Mouse (Mus musculus): ENCODE data around the gene Sf3b5. TPM values are rescaled to one million over a fixed set of nuclear protein-coding genes. Genes with fewer than 3 reads are reported as not detected.

Gene Sf3b5
- polyA plus RNA-seq, 2 experiments = 22.5 to 23.1 TPM

DNA sequence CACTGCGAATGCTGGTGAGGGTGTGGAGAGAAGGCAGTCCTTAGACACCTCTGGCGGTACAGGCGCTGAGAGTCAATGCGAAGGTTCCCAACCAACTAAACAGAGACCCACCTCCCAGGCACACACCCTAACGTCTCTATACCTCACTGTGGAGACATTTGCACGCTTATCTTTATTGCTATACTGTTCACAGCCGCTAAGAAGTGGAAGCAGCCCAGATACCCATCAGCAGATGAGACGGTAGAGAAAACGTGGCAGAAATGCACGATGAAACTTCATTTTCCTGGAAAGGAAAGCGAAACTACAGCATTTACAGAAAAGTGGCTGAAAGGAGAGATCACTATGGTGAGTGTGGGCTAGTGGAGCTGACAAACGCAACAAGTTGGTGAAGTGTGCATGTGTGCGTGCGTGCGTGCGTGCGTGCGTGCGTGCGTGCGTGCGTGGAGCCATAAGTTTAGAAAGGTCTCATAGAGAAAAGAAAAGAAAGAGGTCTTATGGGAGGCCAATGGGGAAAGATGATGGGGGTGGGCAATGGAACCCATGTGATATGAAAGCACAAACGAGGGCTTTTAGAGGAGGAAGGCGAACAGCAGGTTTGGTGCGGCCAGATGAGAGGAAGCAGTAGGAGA is 11.6 kb upstream of the Sf3b5 start:
- Histone ChIP-seq H3K9ac (replicated peaks) (no peak overlapping the region), H3K36me3 (replicated peaks; ENCODE audit: control insufficient read depth, insufficient read depth, low read depth) (no peaks in the 10 kb centered on the region), H3K9me3 (ENCODE audit: control insufficient read depth, low read length) (no peaks in the 10 kb centered on the region), H3K27me3 (ENCODE audit: control insufficient read depth, insufficient read depth, low read length) (no peaks in the 10 kb centered on the region), H3K4me2 (ENCODE audit: low read depth) (no peak overlapping the region), H3K4me3 (ENCODE audit: insufficient read depth in 1 of 2, low read depth in 2 of 2, low read length in 2 of 2) (no peak overlapping the region), H3K27ac (no peak overlapping the region), H3K4me1 (replicated peaks; ENCODE audit: control insufficient read depth in 2 of 2, insufficient read depth in 2 of 2, low read length in 1 of 2) (0 out of 4 replicates have a peak, but pooled peaks cover 0 to 2% of the 10 kb centered on the region in 2 experiments)
- no peak for ATAC-seq (ENCODE audit: insufficient read depth)
- 59% methylated on average over 25 of the region's 25 CpGs for WGBS (ENCODE audit: insufficient replicate concordance)
- TF ChIP-seq CTCF (IDR thresholded peaks at IDR 0.05; ENCODE audit: low read depth) (no peak), EP300 (IDR thresholded peaks at IDR 0.05; ENCODE audit: low read depth) (no peak)
- DNase-seq (ENCODE audit: low read depth in 3 of 3, low spot score in 3 of 3) = no peak

DNA sequence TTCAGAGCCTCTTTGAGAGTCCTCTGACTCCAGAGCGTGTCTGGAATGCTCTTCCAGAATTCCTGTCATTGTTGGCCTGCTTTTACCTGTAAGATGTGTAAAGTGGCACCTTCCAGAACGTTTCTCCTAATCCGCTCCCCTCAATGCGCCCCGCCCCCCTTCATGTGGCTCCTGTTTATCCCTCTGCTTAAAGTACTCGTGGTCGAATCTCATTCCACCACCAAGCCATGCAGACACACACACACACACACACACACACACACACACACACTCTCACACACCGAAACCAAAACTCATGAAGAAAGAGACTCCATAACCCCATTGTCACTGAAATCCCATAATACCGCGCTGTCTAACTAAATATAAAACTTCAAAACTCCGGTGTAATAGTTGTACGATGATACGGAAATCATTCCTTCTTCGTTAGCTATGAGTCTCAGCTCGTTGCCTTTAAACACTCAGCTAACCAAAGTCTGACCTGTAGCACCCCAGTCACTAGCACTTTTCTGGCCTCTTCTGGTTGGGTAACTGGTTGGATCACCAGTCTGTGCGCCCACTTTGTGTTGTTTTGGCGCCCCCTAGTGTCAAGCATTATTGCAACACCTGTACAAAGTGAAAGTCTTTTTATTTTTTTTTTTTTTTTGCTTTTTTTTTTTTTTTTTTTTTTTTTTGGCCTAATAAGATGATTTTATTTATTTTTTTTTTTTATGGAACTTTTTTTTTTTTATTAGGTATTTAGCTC is 8.2 kb upstream of the Sf3b5 start:
- Histone ChIP-seq H3K4me3 (ENCODE audit: insufficient read depth in 1 of 2, low read depth in 2 of 2, low read length in 2 of 2) (no peak overlapping the region), H3K36me3 (replicated peaks; ENCODE audit: control insufficient read depth, insufficient read depth, low read depth) (no peaks in the 10 kb centered on the region), H3K9me3 (ENCODE audit: control insufficient read depth, low read length) (no peaks in the 10 kb centered on the region), H3K9ac (replicated peaks) (no peak overlapping the region), H3K27me3 (ENCODE audit: control insufficient read depth, insufficient read depth, low read length) (no peaks in the 10 kb centered on the region), H3K27ac (no peak overlapping the region), H3K4me1 (replicated peaks; ENCODE audit: control insufficient read depth in 2 of 2, insufficient read depth in 2 of 2, low read length in 1 of 2) (0 out of 4 replicates have a peak, but pooled peaks cover 0 to 2% of the 10 kb centered on the region in 2 experiments), H3K4me2 (ENCODE audit: low read depth) (no peak overlapping the region)
- DNase-seq (ENCODE audit: low read depth in 3 of 3, low spot score in 3 of 3) (peak; percentile 64 to 75 (median 72)), ATAC-seq (ENCODE audit: insufficient read depth) (peak; percentile 68; the same call in 1 of the 2 replicates)
- WGBS (ENCODE audit: insufficient replicate concordance) = 41% methylated on average over 17 of the region's 17 CpGs
- TF ChIP-seq EP300 (IDR thresholded peaks at IDR 0.05; ENCODE audit: low read depth) (no peak), CTCF (IDR thresholded peaks at IDR 0.05; ENCODE audit: low read depth) (peak; percentile 87)

DNA sequence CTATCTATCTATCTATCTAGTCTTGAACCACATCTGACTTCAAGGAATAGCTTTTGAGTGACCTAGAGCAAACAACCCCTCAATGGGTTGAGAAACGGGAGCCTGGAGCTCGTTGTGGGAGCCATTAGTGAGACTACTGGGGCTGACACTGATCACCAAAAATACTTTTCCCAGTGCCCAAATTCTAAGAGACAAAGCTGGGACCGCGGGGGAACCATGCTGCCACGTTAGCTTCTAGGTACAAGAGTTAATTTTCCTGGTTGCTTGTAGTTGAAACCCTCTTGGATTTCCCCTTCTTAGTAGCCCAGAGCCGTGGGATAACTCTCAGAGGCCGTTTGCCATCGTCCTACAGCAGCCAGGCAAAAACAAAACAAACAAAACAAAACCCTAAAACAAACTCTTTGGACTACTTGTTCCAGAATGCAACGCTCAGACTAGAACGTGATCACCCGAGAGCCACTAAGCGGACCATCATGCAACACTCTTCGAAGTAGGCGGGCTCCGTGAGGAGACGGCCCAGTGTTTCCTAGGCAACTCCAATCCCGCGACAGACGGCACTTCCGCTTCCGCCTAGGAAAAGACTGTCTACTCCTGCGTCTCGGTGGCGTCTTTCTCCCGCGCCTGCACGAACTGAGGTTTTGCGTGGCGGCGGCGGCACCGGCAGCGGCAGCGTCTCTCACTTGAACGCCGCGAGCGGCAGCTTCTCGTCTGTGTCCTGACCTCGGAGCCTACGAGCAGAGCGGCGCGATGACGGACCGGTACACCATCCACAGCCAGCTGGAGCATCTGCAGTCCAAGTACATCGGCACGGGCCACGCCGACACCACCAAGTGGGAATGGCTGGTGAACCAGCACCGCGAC is 3.0 kb downstream of the Sf3b5 start:
- Histone ChIP-seq H3K9ac (replicated peaks) (peak overlapping the region; percentile 69), H3K27me3 (ENCODE audit: control insufficient read depth, insufficient read depth, low read length) (no peaks in the 10 kb centered on the region), H3K9me3 (ENCODE audit: control insufficient read depth, low read length) (no peaks in the 10 kb centered on the region), H3K4me3 (ENCODE audit: insufficient read depth in 1 of 2, low read depth in 2 of 2, low read length in 2 of 2) (peak overlapping the region; percentile 74 to 93), H3K4me2 (ENCODE audit: low read depth) (peak overlapping the region; percentile 77), H3K27ac (peak overlapping the region; percentile 32), H3K4me1 (replicated peaks; ENCODE audit: control insufficient read depth in 2 of 2, insufficient read depth in 2 of 2, low read length in 1 of 2) (peaks cover 2 to 13% of the 10 kb centered on the region in 2 experiments; a peak in 3 of 4 replicates), H3K36me3 (replicated peaks; ENCODE audit: control insufficient read depth, insufficient read depth, low read depth) (no peaks in the 10 kb centered on the region)
- peak; percentile 99 for ATAC-seq (ENCODE audit: insufficient read depth)
- DNase-seq (ENCODE audit: low read depth in 3 of 3, low spot score in 3 of 3) = peak; percentile 94 to 95 (median 95)
- no peak; the same call in 1 of the 2 replicates for TF ChIP-seq CTCF (IDR thresholded peaks at IDR 0.05; ENCODE audit: low read depth)
- TF ChIP-seq EP300 (IDR thresholded peaks at IDR 0.05; ENCODE audit: low read depth) = no peak
- WGBS (ENCODE audit: insufficient replicate concordance) = 3% methylated on average over 52 of the region's 52 CpGs

DNA sequence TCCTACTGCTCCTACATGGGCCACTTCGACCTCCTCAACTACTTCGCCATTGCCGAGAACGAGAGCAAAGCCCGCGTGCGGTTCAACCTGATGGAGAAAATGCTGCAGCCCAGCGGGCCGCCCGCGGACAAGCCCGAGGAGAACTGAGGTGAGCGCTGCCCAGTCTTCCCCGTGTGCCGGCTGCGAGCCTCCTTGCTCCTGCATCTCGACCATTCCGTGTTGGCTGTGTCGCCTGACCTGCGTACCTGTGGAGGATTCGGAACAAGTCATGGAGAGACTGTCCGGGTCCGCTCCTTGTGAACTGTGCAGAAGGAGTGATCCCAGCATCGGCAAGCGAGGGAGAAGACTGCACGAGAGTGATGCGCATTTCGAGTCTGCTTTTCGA is 3.6 kb downstream of the Sf3b5 start:
- Histone ChIP-seq H3K27me3 (ENCODE audit: control insufficient read depth, insufficient read depth, low read length) (no peaks in the 10 kb centered on the region), H3K4me1 (replicated peaks; ENCODE audit: control insufficient read depth in 2 of 2, insufficient read depth in 2 of 2, low read length in 1 of 2) (peaks cover 2 to 13% of the 10 kb centered on the region in 2 experiments; a peak in 3 of 4 replicates), H3K4me3 (ENCODE audit: insufficient read depth in 1 of 2, low read depth in 2 of 2, low read length in 2 of 2) (peak overlapping the region; percentile 74 to 93), H3K9ac (replicated peaks) (peak overlapping the region; percentile 69), H3K36me3 (replicated peaks; ENCODE audit: control insufficient read depth, insufficient read depth, low read depth) (no peaks in the 10 kb centered on the region), H3K27ac (no peak overlapping the region), H3K4me2 (ENCODE audit: low read depth) (peak overlapping the region; percentile 77), H3K9me3 (ENCODE audit: control insufficient read depth, low read length) (no peaks in the 10 kb centered on the region)
- peak; percentile 51 for ATAC-seq (ENCODE audit: insufficient read depth)
- 2% methylated on average over 29 of the region's 29 CpGs for WGBS (ENCODE audit: insufficient replicate concordance)
- no peak for DNase-seq (ENCODE audit: low read depth in 3 of 3, low spot score in 3 of 3)
- no peak for TF ChIP-seq EP300 (IDR thresholded peaks at IDR 0.05; ENCODE audit: low read depth)
- no peak for TF ChIP-seq CTCF (IDR thresholded peaks at IDR 0.05; ENCODE audit: low read depth)
